Mouse (Mus musculus) intestine, postnatal 0 days (tissue): ENCODE data around the gene Crip2. TPM values are rescaled to one million over a fixed set of nuclear protein-coding genes. Genes with fewer than 3 reads are reported as not detected.

Source experiments
- ATAC-seq: fragments of 200-750 bp; cut with Nextera tagmentation; 2 replicates; pipeline ENCODE4 v1.8.0; 2017; ENCODE audit warnings: mild to moderate bottlenecking, moderate TSS enrichment, moderate library complexity
- H3K27ac ChIP-seq: fragments of 300-500 bp; sonication (generic); 2 replicates; pipeline ENCODE4 v1.5.1; 2014; ENCODE audit warnings: mild to moderate bottlenecking, low read depth, low read length, moderate library complexity
- H3K27me3 ChIP-seq: fragments of 300-500 bp; sonication (generic); replicated peaks from 2 replicates; pipeline ENCODE4 v1.6.1; 2014; ENCODE audit warnings: low read length, mixed read lengths; ENCODE audit not compliant: control insufficient read depth, insufficient read depth
- H3K36me3 ChIP-seq: fragments of 300-500 bp; sonication (generic); 2 replicates; pipeline ENCODE4 v1.6.1; 2014; ENCODE audit warnings: mild to moderate bottlenecking, moderate library complexity; ENCODE audit not compliant: control insufficient read depth, insufficient read depth
- H3K4me1 ChIP-seq: fragments of 300-500 bp; sonication (generic); replicated peaks from 2 replicates; pipeline ENCODE4 v1.6.1; 2014; ENCODE audit warnings: antibody characterized with exemption, low read length, mixed read lengths; ENCODE audit not compliant: control insufficient read depth, insufficient read depth
- H3K4me2 ChIP-seq: fragments of 300-500 bp; sonication (generic); replicated peaks from 2 replicates; pipeline ENCODE4 v1.6.1; 2014; ENCODE audit warnings: low read depth, mild to moderate bottlenecking, moderate library complexity
- H3K4me3 ChIP-seq: fragments of 300-500 bp; sonication (generic); 2 replicates; pipeline ENCODE4 v1.5.1; 2014; ENCODE audit warnings: low read depth, low read length
- H3K9ac ChIP-seq: fragments of 300-500 bp; sonication (generic); 2 replicates; pipeline ENCODE4 v1.6.1; 2014; ENCODE audit warnings: mild to moderate bottlenecking, low read depth, low read length
- H3K9me3 ChIP-seq: fragments of 300-500 bp; sonication (generic); 2 replicates; pipeline ENCODE4 v1.6.1; 2016; ENCODE audit warnings: mixed run types; ENCODE audit not compliant: control insufficient read depth
- CTCF ChIP-seq: sonication (generic); IDR thresholded peaks from 2 replicates; pipeline ENCODE4 v1.5.1; 2016; ENCODE audit warnings: low read depth, mild to moderate bottlenecking, control low read depth, antibody characterized with exemption, moderate library complexity
- WGBS: fragments of 180-500 bp; shearing (Covaris S2); extraction: QIAGEN DNeasy Blood & Tissue Kit; methylation state at CpG from one replicate; pipeline ENCODE4 v1.1.7; 2014; 5-methylcytosine and 5-hydroxymethylcytosine counted together
- polyA plus RNA-seq: library from polyadenylated mRNA; unstranded; fragments of >200 nt; fragmentation: Nextera tagmentation; extraction: Ambion mirVana; gene quantifications from 2 replicates; pipeline ENCODE4 v1.2.1, GENCODE M21; 2015

Crip2 gene
- polyA plus RNA-seq, 1 experiment from 2014 or later = 90.4 TPM

DNA sequence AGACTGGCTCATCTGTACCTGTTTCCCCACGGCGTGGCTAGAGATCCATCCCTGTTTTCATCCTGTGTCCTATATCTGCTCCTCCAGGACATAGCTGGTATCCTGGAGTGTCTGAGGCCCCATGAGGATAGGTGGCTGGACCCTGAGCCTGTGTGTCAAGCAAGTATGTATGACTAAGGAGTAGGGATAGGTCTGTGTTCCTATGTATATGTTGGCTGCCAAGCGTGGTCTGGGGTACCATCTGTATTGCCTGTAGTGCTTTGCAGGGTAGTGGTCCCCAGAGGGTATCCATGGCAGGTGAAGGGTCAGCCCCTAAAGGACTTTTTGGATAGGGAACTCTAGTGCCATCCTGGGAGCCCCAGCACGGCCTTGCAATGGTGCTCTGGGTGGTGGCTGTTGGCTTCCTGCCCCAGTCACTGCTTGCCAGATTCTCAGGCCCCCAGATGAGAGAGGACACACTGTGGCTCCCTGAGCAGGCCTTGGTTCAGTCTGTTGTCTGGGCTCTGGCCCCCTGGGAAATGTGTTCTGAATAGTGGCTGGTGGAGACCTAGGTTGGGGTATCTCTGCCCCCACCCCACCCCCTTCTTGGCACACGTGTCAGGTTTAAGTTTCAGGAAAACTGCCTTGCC, 39.5 kb upstream of the Crip2 start:
- WGBS = 66% methylated on average over 5 of the region's 5 CpGs
- Histone ChIP-seq H3K4me1 (no peaks in the 10 kb centered on the region), H3K4me2 (no peak overlapping the region), H3K27me3 (no peaks in the 10 kb centered on the region), H3K9me3 (no peaks in the 10 kb centered on the region), H3K9ac (no peak overlapping the region), H3K36me3 (no peaks in the 10 kb centered on the region; the same call in 1 of the 2 replicates), H3K4me3 (no peak overlapping the region), H3K27ac (no peak overlapping the region)
- TF ChIP-seq CTCF = no peak
- no peak for ATAC-seq

- Histone ChIP-seq H3K27me3 (no peaks in the 10 kb centered on the region), H3K4me2 (no peak overlapping the region), H3K9me3 (no peaks in the 10 kb centered on the region), H3K27ac (no peak overlapping the region), H3K4me1 (no peaks in the 10 kb centered on the region), H3K4me3 (no peak overlapping the region), H3K36me3 (no peaks in the 10 kb centered on the region; the same call in 1 of the 2 replicates), H3K9ac (no peak overlapping the region)
- WGBS = 79% methylated on average over 9 of the region's 9 CpGs
- ATAC-seq = no peak
- TF ChIP-seq CTCF = no peak
Observed at GRCm38 (mm10) chr12:113101251-113101960, 38.6 kb upstream of the Crip2 start.

GRCm38 (mm10) chr12:113102461-113102860, 37.6 kb upstream of the Crip2 start:
- Histone ChIP-seq H3K27ac (no peak overlapping the region), H3K4me2 (no peak overlapping the region), H3K36me3 (no peaks in the 10 kb centered on the region; the same call in 1 of the 2 replicates), H3K27me3 (no peaks in the 10 kb centered on the region), H3K9ac (no peak overlapping the region), H3K9me3 (no peaks in the 10 kb centered on the region), H3K4me1 (no peaks in the 10 kb centered on the region), H3K4me3 (no peak overlapping the region)
- peak; percentile 75 for TF ChIP-seq CTCF
- no peak for ATAC-seq
- 65% methylated on average over 6 of the region's 6 CpGs for WGBS

DNA sequence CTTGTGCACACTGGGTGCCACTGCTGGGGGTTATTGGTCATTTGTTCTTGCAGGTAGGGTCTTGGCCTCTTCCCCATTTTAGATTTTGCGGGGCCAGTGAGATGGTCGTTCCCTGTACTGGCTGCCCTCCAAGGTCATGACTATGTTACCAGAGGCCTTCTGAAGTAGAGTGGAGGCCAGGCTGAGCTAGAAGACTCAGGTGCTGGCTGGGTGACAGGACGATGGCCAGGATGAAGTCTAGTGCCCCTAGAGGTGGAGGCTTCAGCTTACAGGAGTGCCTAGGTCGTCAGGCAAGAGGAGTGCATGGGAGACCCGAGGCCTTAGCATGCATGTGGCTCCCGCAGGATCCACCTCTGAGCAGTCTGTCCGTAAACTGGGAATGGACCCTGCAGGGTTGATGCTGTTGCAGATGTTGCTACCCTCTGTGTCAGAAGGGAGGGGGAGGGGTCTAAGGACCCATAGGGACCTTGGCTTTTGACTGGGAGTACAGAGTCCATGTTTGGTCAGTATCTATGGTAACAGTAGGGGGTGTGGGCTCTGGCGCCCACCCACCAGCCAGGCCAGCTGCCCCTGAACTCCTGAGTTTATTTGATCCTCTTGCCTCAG, 36.1 kb upstream of the Crip2 start:
- H3K4me3 ChIP-seq = no peak overlapping the region
- no peak for ATAC-seq
- H3K9me3 ChIP-seq = no peaks in the 10 kb centered on the region
- H3K4me1 ChIP-seq = no peaks in the 10 kb centered on the region
- H3K9ac ChIP-seq = no peak overlapping the region
- peak; percentile 63 for TF ChIP-seq CTCF
- WGBS = 73% methylated on average over 8 of the region's 8 CpGs
- no peak overlapping the region for H3K4me2 ChIP-seq
- H3K36me3 ChIP-seq = no peaks in the 10 kb centered on the region; the same call in 1 of the 2 replicates
- no peaks in the 10 kb centered on the region for H3K27me3 ChIP-seq
- no peak overlapping the region for H3K27ac ChIP-seq

DNA sequence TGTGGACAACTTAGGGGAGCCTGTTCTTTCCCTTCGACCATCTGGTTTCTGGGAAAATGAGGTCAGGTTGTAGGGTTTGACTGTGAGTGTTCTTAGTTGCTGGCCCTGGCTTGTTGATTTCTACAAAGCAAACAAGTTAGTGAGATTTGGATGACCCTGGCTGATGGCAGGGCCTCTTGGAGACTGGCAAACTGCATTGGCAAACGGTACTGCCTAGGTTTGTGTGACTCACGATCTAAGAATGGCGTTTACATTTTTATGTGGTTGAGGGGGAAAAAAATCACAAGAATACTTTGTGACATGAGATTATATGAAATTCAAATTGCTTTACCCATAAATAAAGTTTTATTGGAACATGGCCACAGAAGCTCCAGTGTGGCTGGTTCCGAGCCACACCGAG, 33.6 kb upstream of the Crip2 start:
- H3K4me1 ChIP-seq = no peaks in the 10 kb centered on the region
- no peaks in the 10 kb centered on the region for H3K27me3 ChIP-seq
- ATAC-seq = no peak
- no peaks in the 10 kb centered on the region for H3K9me3 ChIP-seq
- H3K4me2 ChIP-seq = no peak overlapping the region
- H3K9ac ChIP-seq = no peak overlapping the region
- H3K4me3 ChIP-seq = no peak overlapping the region
- H3K27ac ChIP-seq = no peak overlapping the region
- TF ChIP-seq CTCF = no peak
- no peaks in the 10 kb centered on the region for H3K36me3 ChIP-seq
- whole genome bisulfite sequencing = 71% methylated on average over 6 of the region's 6 CpGs

DNA sequence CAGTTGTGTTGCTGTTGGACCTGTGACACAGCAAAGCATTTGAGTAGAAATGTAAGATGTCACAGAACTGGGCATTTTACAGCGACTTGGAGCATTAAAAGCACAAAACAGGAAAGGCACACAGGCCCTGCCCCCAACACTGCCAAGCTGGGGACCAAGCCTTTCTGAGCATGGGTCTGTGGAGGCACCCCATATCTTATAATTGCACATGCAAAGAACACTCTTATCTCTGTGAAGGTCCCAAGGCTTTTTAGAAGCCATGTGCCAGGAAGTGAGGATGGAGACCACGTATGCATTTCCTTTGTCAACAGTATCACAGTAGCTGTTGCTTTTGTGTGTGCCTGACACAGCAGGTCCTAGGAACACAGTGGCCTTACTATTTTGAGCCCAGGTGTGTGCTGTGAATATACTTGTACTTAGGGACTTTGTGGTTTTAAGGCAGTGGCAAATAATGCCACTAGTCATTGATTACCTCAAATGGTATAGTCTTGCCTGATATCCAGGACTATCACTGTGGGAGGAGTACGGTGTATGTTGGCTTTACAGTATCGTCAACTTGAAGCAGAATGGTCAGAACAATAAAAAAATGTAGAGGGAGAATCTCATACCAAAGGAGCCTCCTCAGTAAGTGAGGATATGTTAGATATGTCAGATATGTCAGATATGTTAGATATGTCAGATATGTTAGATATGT, 32.5 kb upstream of the Crip2 start:
- ATAC-seq = no peak
- Histone ChIP-seq H3K36me3 (peaks cover 8% of the 10 kb centered on the region; the same call in 1 of the 2 replicates), H3K4me3 (no peak overlapping the region), H3K4me2 (no peak overlapping the region), H3K4me1 (no peaks in the 10 kb centered on the region), H3K27me3 (no peaks in the 10 kb centered on the region), H3K9me3 (no peaks in the 10 kb centered on the region), H3K27ac (no peak overlapping the region), H3K9ac (no peak overlapping the region)
- no peak for TF ChIP-seq CTCF
- WGBS = 61% methylated on average over 4 of the region's 4 CpGs
